ENCODE assay signal across 22 mouse cellular contexts in genomic region chr3:17201773-17202172, GRCm38 (mm10).
DNase-seq lines count a peak whose midpoint lies in the region; ATAC-seq and TF ChIP-seq lines count a peak whose summit lies in the region.
"Had no signal": no experiment of that assay in that cellular context is flagged by ENCODE, and none has a peak within 500 bp of the region (broad histone marks: within the 10 kb centered on the region; RNA-seq: fewer than 3 reads in every experiment).

No protein-coding gene starts in this region.

- 58% methylated on average over 3 of the region's 3 CpGs for WGBS in forebrain, embryonic 14.5 days
- 81% methylated on average over 3 of the region's 3 CpGs for WGBS in forebrain, embryonic 12.5 days
- 44% methylated on average over 3 of the region's 3 CpGs for WGBS in forebrain, postnatal 0 days

- no peak overlapping the region for H3K27ac ChIP-seq in forebrain, embryonic 14.5 days (ENCODE audit: low read depth, low read length)
- no peak overlapping the region for H3K27ac ChIP-seq in forebrain, embryonic 12.5 days
- no peak overlapping the region for H3K27ac ChIP-seq in layer of hippocampus, adult 2 months
- H3K27ac ChIP-seq in forebrain, postnatal 0 days (ENCODE audit: low read depth, low read length): no peak overlapping the region
- H3K27ac ChIP-seq: embryonic facial prominence, embryonic 12.5 days; limb, embryonic 13.5 days; liver, embryonic 12.5 days; midbrain, embryonic 15.5 days; stomach, postnatal 0 days had no signal

- H3K4me3 ChIP-seq in forebrain, embryonic 14.5 days (ENCODE audit: low read depth, low read length): no peak overlapping the region
- H3K4me3 ChIP-seq in forebrain, embryonic 12.5 days (replicated peaks): no peak overlapping the region
- no peak overlapping the region for H3K4me3 ChIP-seq in layer of hippocampus, adult 2 months
- no peak overlapping the region for H3K4me3 ChIP-seq in forebrain, postnatal 0 days (ENCODE audit: low read depth, low read length)
- H3K4me3 ChIP-seq: embryonic facial prominence, embryonic 12.5 days; limb, embryonic 13.5 days; liver, embryonic 12.5 days; midbrain, embryonic 15.5 days; myocyte had no signal

- DNase-seq in forebrain, embryonic 14.5 days (ENCODE audit: low spot score): peak; percentile 78
- DNase-seq in layer of hippocampus, adult 2 months (ENCODE audit: low spot score in 2 of 2): peak; percentile 10 to 19
- no peak for DNase-seq in layer of hippocampus, postnatal 25 days (ENCODE audit: extremely low spot score in 1 of 2, low spot score in 1 of 2)
- peak; percentile 39 for DNase-seq in brain, adult 2 months (ENCODE audit: low read depth, low spot score)
- peak; percentile 43 for DNase-seq in forebrain, postnatal 0 days
- DNase-seq: adrenal gland, postnatal 14 days; cerebellum, adult 11-12 months; cerebellum, postnatal 25 days; heart, postnatal 36 days; kidney, adult 11 months; kidney, postnatal 4 days; lung, adult 18-20 months; lung, postnatal 10 days had no signal

- no peaks in the 10 kb centered on the region for H3K9me3 ChIP-seq in forebrain, embryonic 14.5 days (replicated peaks; ENCODE audit: control insufficient read depth, low read length)
- H3K9me3 ChIP-seq in forebrain, embryonic 12.5 days: no peaks in the 10 kb centered on the region
- H3K9me3 ChIP-seq in forebrain, postnatal 0 days (ENCODE audit: low read length): no peaks in the 10 kb centered on the region
- H3K9me3 ChIP-seq: embryonic facial prominence, embryonic 12.5 days; limb, embryonic 13.5 days; liver, embryonic 12.5 days; midbrain, embryonic 15.5 days had no signal

- no peaks in the 10 kb centered on the region for H3K27me3 ChIP-seq in forebrain, embryonic 14.5 days (replicated peaks; ENCODE audit: control insufficient read depth, insufficient read depth, low read length)
- no peaks in the 10 kb centered on the region for H3K27me3 ChIP-seq in forebrain, embryonic 12.5 days
- no peaks in the 10 kb centered on the region for H3K27me3 ChIP-seq in forebrain, postnatal 0 days (ENCODE audit: insufficient read depth, low read length)
- H3K27me3 ChIP-seq: embryonic facial prominence, embryonic 12.5 days; limb, embryonic 13.5 days; liver, embryonic 12.5 days; midbrain, embryonic 15.5 days had no signal

- no peak overlapping the region for H3K4me2 ChIP-seq in forebrain, embryonic 14.5 days (ENCODE audit: low read length)
- no peak overlapping the region for H3K4me2 ChIP-seq in forebrain, embryonic 12.5 days
- no peak overlapping the region for H3K4me2 ChIP-seq in forebrain, postnatal 0 days (ENCODE audit: low read depth)
- H3K4me2 ChIP-seq: embryonic facial prominence, embryonic 12.5 days; limb, embryonic 13.5 days; liver, embryonic 12.5 days; midbrain, embryonic 15.5 days had no signal

- peak; percentile 78; the same call in 1 of the 2 replicates for ATAC-seq in forebrain, embryonic 14.5 days
- ATAC-seq in forebrain, embryonic 12.5 days (ENCODE audit: low FRiP score): no peak
- peak; percentile 53; the same call in 1 of the 2 replicates for ATAC-seq in forebrain, postnatal 0 days
- no peak for ATAC-seq in megakaryocyte-erythroid progenitor cell, adult 5-6 weeks (replicated peaks; ENCODE audit: low FRiP score, low TSS enrichment, poor library complexity, severe bottlenecking)
- ATAC-seq: CD4-positive, CD25-positive, alpha-beta regulatory T cell, adult 4 months; liver, embryonic 12.5 days; midbrain, embryonic 15.5 days had no signal

- TF ChIP-seq CTCF in layer of hippocampus, adult 2 months (conservative IDR thresholded peaks at IDR 0.05): no peak
- TF ChIP-seq CTCF in forebrain, postnatal 0 days (IDR thresholded peaks at IDR 0.05; ENCODE audit: low read depth): no peak

- no peaks in the 10 kb centered on the region for H3K36me3 ChIP-seq in forebrain, embryonic 14.5 days (ENCODE audit: control insufficient read depth, insufficient read depth, low read length)
- no peaks in the 10 kb centered on the region for H3K36me3 ChIP-seq in forebrain, embryonic 12.5 days (replicated peaks)
- no peaks in the 10 kb centered on the region for H3K36me3 ChIP-seq in forebrain, postnatal 0 days (ENCODE audit: insufficient read depth)
- H3K36me3 ChIP-seq: embryonic facial prominence, embryonic 12.5 days; limb, embryonic 13.5 days; liver, embryonic 12.5 days; midbrain, embryonic 15.5 days had no signal

- H3K4me1 ChIP-seq in forebrain, embryonic 14.5 days (ENCODE audit: control insufficient read depth, insufficient read depth, low read length): no peaks in the 10 kb centered on the region
- H3K4me1 ChIP-seq in forebrain, embryonic 12.5 days: no peaks in the 10 kb centered on the region
- no peaks in the 10 kb centered on the region for H3K4me1 ChIP-seq in forebrain, postnatal 0 days (ENCODE audit: insufficient read depth)
- H3K4me1 ChIP-seq: embryonic facial prominence, embryonic 12.5 days; limb, embryonic 13.5 days; liver, embryonic 12.5 days; midbrain, embryonic 15.5 days had no signal

- H3K9ac ChIP-seq in forebrain, embryonic 14.5 days (ENCODE audit: low read length): no peak overlapping the region
- no peak overlapping the region for H3K9ac ChIP-seq in forebrain, embryonic 12.5 days
- H3K9ac ChIP-seq in forebrain, postnatal 0 days: no peak overlapping the region
- H3K9ac ChIP-seq: embryonic facial prominence, embryonic 12.5 days; limb, embryonic 13.5 days; liver, embryonic 12.5 days; midbrain, embryonic 15.5 days had no signal

Comparison
In these comparisons a context has a peak if more than half of its experiments do, and no peak if none do; other contexts are left out.
1. ATAC-seq: peak in forebrain, embryonic 14.5 days (single experiment) and forebrain, postnatal 0 days (single experiment); none in forebrain, embryonic 12.5 days (single experiment) and megakaryocyte-erythroid progenitor cell, adult 5-6 weeks (single experiment).
2. DNase-seq: peak in forebrain, embryonic 14.5 days (single experiment), layer of hippocampus, adult 2 months (2 of 2), brain, adult 2 months (single experiment) and forebrain, postnatal 0 days (single experiment); none in layer of hippocampus, postnatal 25 days (0 of 2).